Comparison of ENCODE assay signal across 32 mouse cellular contexts in the genomic region with DNA sequence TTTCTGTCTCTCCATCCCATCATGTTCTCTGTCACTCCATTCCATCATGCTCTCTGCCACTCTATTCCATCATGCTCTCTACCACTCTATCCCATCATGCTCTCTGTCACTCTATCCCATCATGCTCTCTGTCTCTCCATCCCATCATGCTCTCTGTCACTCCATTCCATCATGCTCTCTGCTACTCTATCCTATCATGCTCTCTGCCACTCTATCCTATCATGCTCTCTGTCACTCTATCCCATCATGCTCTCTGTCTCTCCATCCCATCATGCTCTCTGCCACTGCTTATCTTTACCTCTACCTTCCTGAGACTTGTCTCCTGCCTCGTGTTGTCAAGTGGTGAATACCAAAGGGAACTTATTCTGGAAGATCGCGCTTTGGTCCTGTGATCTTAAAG. TPM values are rescaled to one million over a fixed set of nuclear protein-coding genes. Genes with fewer than 3 reads are reported as not detected.
"Had no signal": no experiment of that assay in that cellular context is flagged by ENCODE, and none has a peak within 500 bp of the region (broad histone marks: within the 10 kb centered on the region; RNA-seq: fewer than 3 reads in every experiment).

No protein-coding gene starts in this region.

- H3K27ac ChIP-seq: heart, embryonic 10.5 days; heart, embryonic 13.5 days; heart, embryonic 15.5 days; hindbrain, embryonic 10.5 days; hindbrain, embryonic 12.5 days; hindbrain, embryonic 13.5 days; hindbrain, embryonic 14.5 days; hindbrain, embryonic 15.5 days; hindbrain, postnatal 0 days; intestine, embryonic 15.5 days; kidney, embryonic 15.5 days; kidney, postnatal 0 days; layer of hippocampus, adult 2 months; left cerebral cortex, adult 2 months had no signal

- H3K9ac ChIP-seq: heart, embryonic 12.5 days; heart, embryonic 13.5 days; heart, embryonic 15.5 days; hindbrain, embryonic 12.5 days; hindbrain, embryonic 13.5 days; hindbrain, embryonic 14.5 days; hindbrain, embryonic 15.5 days; intestine, embryonic 15.5 days; kidney, embryonic 15.5 days had no signal

- H3K27me3 ChIP-seq: heart, embryonic 12.5 days; heart, embryonic 13.5 days; heart, embryonic 15.5 days; hindbrain, embryonic 12.5 days; hindbrain, embryonic 13.5 days; hindbrain, embryonic 15.5 days; intestine, embryonic 15.5 days; kidney, embryonic 15.5 days had no signal

- DNase-seq: heart, postnatal 10 days; heart, postnatal 14 days; heart, postnatal 36 days; heart, postnatal 4 days; kidney, adult 11 months; kidney, adult 18-20 months; kidney, adult 2 months; kidney, adult 8-10 months; kidney, adult 9 months; kidney, postnatal 10 days; kidney, postnatal 14 days; kidney, postnatal 25 days; kidney, postnatal 36 days; kidney, postnatal 4 days; layer of hippocampus, adult 9-11 months; layer of hippocampus, postnatal 36 days had no signal

- H3K36me3 ChIP-seq: heart, embryonic 10.5 days; heart, embryonic 12.5 days; heart, embryonic 13.5 days; heart, embryonic 15.5 days; hindbrain, embryonic 10.5 days; hindbrain, embryonic 12.5 days; hindbrain, embryonic 13.5 days; hindbrain, embryonic 15.5 days; intestine, embryonic 15.5 days; kidney, embryonic 15.5 days had no signal

- H3K4me3 ChIP-seq: heart, embryonic 10.5 days; heart, embryonic 12.5 days; heart, embryonic 13.5 days; heart, embryonic 15.5 days; hindbrain, embryonic 10.5 days; hindbrain, embryonic 12.5 days; hindbrain, embryonic 13.5 days; hindbrain, embryonic 15.5 days; intestine, embryonic 15.5 days; kidney, embryonic 15.5 days; layer of hippocampus, adult 2 months; left cerebral cortex, adult 2 months had no signal

- H3K9me3 ChIP-seq: heart, embryonic 10.5 days; heart, embryonic 12.5 days; heart, embryonic 13.5 days; heart, embryonic 15.5 days; hindbrain, embryonic 10.5 days; hindbrain, embryonic 12.5 days; hindbrain, embryonic 13.5 days; hindbrain, embryonic 15.5 days; intestine, embryonic 15.5 days; kidney, embryonic 15.5 days had no signal

- H3K4me1 ChIP-seq: heart, embryonic 10.5 days; heart, embryonic 13.5 days; heart, embryonic 15.5 days; intestine, embryonic 15.5 days had no signal

RNA-seq across cellular contexts. Expression of a gene that starts 49.6 kb away (rescaled TPM):
- polyA plus RNA-seq: inflammation-experienced regulatory T-cells, adult 6 months had no signal
